Mouse (Mus musculus) right cerebral cortex, postnatal 36 days (tissue): ENCODE measurements around the gene Ptprg.

ENCODE experiments used
- DNase-seq, 2 experiments: peaks; one replicate each; pipeline ENCODE4 v3.0.0; 2022; ENCODE audit warnings: low spot score in 2 of 2, mixed read lengths in 1 of 2

The Ptprg gene

DNA sequence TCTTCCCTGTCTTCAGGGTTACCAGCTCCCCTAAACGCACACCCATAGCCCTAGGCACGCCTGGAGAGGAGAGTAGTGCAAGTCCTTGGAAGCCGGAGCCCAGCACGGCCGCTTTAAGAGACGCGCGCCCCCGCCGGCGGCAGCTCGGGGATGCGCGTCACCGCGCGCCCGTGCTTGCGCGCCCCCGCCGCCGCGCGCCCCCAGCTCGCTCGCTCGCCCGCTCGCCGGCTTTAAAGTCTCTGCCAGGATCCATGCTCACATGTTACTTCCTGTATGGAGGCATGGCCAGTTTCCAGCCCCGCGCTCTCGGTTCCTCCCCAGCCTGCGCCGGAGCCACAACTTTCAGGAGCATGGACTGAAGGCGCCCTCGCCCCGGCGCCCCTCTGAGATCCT is at the start of gene Ptprg:
Gene Ptprg (plus strand): TSS at position 260 of the 393 bp plus-strand sequence.
- peak; percentile 81 to 85 for DNase-seq

- no peak for DNase-seq
Measured at GRCm38 (mm10) chr14:11503803-11504365, 49.4 kb upstream of the Ptprg start.

DNA sequence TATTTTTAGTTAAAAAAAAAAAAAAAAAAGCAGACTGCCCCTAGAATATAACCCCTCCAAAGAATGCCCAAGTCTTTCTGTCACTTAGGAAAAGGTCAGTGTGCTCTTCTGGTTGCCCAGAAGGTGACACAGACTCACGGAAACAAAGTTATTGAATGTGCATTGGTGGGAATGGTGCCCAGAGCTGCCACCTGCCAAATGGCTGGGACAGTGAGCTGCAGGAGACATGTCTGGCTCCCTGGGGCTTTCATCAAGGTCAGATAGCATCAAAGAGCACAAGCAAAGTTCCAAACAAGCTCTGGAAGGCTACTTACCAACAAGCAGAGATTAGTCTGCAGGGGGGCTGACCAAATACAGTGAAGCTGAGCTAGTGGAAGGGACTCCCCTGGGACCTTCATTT is 43.2 kb upstream of the Ptprg start:
- DNase-seq = no peak

DNA sequence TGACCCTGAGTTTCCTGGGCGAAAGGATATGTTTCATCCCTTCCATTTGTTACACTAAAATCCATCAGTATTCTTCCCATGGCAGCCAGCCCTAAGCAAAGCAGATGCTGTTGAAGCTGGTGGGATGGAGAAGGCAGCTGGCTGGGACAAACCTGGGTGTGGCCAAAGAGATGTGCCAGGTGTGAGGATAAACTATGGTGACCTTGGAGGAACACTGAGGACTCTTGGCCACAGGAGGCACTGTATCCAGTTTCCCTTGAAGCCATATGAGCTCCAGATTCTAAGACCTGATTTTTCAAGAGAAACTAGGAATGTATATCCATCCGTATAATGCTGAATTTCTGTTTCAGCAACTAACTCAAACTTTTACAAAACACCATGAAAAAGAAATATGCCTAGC is 34.2 kb upstream of the Ptprg start:
- no peak for DNase-seq

- DNase-seq = no peak
Measured at GRCm38 (mm10) chr14:11523052-11523451, 30.3 kb upstream of the Ptprg start.

DNA sequence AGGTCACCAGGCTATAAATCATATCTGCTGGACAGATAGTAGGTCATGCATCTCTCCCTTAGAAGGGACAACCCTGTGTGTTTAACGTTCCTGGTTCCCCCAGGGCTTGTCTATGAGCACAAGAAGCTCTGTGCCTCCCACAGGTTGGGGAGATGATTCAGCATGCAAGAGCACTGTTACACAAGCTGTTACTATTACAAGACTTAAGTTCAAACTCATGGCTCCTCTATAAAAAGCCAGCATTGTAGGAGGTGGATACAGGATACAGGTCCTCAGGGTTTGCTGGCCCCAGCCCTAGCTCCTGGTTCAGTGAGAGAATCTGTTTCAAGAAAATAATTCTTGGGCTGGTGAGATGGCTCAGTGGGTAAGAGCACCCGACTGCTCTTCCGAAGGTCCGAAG is 23.7 kb upstream of the Ptprg start:
- DNase-seq = no peak

- DNase-seq = no peak
Measured at GRCm38 (mm10) chr14:11534456-11534855, 18.9 kb upstream of the Ptprg start.

GRCm38 (mm10) chr14:11536121-11536520 is 17.2 kb upstream of the Ptprg start:
- no peak for DNase-seq

GRCm38 (mm10) chr14:11551892-11552291 is 1.4 kb upstream of the Ptprg start:
- DNase-seq = no peak

GRCm38 (mm10) chr14:11552521-11553272 is 635 bp upstream of the Ptprg start:
- no peak for DNase-seq

DNA sequence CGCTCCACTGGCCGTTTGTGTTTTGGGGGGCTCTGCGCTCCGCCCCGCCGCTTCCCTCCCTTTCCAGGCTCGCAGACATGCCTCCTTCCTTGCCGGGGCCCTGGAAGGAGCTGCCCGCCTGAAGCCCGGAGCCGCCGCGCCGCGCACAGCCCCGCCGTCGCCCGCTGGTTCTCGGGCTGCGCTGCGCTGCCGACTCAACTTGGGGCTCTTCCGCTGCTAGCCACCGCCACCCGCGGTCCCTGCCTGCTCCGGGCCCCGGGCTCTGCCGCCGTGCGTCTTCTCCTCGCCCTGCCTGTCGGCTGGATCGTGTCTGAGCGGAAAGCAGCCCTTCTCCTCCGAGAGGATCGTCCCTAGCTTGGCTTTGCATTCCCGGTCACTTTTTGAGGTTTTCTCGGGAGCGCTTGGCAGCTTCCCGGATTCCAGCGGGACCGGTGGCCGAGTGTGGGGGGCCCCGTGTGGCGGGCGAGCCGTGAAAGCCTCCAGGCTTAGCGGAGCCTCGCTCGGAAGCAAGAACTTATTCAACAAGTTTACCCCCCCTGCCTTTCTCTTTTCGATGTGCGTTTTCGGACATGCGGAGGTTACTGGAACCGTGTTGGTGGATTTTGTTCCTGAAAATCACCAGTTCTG is 460 bp downstream of the Ptprg start:
- peak in 1 of 2 experiments; percentile 25 for DNase-seq

DNA sequence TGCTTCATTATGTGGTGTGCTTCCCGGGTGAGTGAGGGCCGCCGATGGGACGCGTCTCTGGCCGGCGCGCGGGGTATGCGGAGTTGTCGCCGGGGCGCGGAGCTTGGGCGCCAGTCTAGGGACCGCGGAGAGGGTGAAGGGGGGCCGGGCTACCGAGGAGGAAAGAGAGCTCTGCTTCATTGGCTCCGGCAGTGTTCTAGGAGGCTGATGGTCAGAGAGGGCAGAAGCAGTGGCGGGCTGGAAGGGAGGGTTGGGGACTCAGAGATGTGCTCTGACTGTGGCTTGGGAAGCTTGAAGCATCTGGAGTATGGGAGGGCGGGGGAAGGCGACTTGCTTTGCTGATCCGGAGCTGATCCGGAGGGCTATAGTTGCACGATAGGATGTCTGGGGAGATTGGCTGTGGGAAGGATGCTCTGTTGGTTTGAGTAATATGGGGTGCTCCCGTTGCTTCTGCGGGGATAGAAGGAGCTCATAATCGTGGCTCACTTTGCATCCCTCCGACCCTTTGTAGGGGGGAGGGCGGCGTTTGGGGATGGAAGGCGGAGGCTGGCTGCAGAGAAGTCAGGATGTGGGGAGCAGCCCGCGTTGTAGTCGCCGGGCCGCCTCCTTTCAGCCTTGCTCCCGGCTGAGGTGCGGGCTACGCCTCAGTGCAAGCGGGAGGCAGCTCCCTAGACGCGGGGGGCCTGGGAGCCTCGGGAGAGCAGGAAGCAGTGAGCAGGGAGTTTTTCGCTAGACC is 1.1 kb downstream of the Ptprg start:
- DNase-seq = peak; percentile 27 to 38

GRCm38 (mm10) chr14:11555061-11555501 is 1.7 kb downstream of the Ptprg start:
- peak in 1 of 2 experiments; percentile 14 for DNase-seq

DNA sequence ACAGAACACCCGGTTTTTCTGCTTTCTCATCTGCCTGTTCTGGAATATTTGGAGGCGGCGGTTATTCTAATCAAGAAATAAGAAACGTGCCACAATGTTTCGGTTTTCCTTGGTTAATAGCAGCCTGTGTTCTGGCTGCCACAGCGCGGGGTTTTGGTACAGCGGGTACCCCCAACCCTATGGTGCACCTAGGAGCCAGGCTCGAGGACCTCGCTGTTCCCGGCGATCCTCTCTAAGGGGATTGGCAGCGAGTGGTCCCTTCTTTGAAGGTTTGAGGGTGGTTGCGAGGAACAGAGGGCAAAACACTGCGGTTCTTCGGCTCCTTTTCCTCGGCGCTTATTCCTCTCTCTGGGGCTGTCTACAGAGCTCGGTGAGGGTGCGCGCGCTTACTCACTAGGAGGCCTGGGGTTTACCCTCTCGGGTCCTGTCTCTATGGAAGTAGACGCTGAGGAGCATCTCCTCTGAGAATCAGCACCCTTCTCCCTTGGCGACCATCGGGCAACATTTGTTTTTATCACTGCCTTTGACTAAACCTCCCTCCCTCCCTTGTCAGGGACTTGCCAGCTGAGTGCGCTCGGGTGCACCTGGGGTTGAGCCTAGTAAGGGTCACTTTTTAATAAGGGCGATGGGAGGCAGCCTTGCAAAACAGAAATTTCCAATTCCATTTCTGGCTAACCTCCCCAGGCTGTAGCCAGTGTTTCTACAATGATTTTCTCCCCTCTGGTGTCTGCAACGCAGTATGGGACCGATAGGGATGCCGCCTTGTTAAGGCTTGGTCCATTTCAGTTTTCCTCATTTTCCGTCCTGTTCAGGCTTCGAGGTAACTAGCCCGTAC is 2.4 kb downstream of the Ptprg start:
- DNase-seq = peak; percentile 24 to 36

GRCm38 (mm10) chr14:11556356-11557130 is 3.2 kb downstream of the Ptprg start:
- DNase-seq = peak; percentile 54 to 66

DNA sequence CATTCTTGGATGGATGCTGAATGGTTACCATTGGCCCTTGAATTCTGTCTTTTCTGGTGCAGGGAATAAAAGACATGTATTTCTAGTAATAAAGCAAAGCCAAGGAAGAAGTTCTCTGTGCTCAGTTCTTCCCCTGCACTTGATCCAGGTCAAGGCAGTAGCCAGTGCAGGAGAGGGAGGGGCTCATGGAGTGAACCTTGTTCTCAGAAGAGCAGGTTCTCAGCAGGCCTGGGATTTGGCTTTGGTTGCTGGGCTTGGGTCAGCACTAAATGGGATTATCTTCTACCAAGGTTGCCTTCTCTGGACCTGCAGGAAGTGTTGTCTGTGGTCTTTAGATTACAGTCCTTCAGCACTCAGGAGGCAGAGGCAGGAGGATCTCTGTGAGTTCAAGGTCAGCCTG is 5.2 kb downstream of the Ptprg start:
- DNase-seq = no peak

- no peak for DNase-seq
Measured at GRCm38 (mm10) chr14:11560641-11561232, 7.4 kb downstream of the Ptprg start.

GRCm38 (mm10) chr14:11561397-11561796 is 8.1 kb downstream of the Ptprg start:
- DNase-seq = no peak

DNA sequence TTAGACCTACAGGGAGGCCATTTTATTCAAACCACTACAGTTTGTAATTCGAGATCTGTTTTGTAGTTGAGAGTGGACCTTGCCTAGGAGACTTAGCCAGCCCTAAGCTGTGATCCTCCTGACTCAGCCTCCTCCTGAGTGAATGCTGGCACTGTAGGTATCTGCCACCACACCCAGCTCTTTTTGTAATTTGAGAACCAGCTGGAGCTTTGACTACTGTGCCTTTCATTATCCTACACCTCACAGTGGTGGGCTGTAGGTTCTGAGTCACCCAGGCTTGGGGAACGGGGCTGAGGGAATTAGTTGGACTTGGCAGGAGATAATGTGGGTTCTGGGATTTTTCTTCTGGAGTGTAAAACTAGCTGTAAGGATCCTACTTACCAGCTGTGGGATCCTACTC is 9.5 kb downstream of the Ptprg start:
- peak; percentile 30 to 42 for DNase-seq

GRCm38 (mm10) chr14:11563656-11564055 is 10.3 kb downstream of the Ptprg start:
- no peak for DNase-seq
